Mouse (Mus musculus): ENCODE data around the gene Abca15.
"Not testable (repeated sequence)": the region's sequence is repeated elsewhere in the genome, so short reads cannot be mapped to it uniquely, and the experiment has no call there.

Abca15 gene

DNA sequence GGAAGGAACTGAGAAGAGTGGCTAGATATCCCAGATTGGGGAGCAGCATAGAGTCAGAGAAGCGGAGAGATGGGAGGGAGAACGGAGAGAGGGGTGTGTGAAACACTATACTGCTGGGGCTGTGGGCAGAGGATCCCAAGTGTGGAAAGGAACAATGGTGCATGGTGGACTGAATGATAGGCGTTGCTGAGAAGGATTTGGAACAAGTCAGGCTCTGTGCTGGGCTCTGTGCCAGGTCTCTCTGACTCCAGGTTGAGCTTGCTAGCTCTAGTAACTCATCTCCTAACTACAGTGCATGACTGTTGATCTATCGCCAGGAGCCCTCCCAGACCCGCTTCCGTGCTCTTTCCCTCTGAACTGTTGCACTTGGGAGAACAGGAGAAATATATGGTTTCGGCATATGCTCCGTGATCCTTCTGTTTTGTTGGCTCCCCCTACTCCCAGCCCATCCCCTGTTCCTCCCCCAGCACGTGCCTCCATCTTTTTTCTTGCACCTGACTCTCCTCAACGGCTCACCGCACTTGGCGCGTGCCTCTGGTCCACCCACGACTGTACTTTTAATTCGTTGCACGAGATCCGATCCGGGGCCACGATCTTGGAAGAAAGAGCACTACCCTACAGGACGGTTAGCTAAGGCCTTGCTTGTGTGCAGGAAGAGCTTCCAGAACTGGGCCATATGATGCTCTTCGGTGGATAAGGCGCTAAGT is at the start of gene Abca15:
Gene Abca15, plus strand, starts transcription at position 584 of the 707 bp plus-strand sequence.
- no peak for DNase-seq (ENCODE audit: low spot score)

DNA sequence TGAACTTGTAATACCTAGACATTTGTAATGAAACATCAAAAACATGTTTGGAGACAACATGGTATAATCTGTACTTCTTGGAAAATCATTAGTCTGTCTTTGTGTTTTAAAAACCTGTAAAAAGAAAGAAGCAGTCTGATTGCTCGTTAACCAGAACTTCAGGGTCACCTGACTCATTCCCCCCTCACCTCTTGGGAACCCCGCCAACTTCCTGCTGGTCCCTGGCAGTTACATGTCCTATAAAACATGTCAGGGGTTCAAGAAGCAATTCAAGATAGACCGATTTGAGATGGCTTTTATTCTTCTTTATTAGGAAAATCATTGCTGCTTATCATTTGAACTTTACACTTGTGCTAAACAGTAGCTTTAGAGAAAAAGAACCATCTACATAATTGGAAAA is 43.2 kb upstream of the Abca15 start:
- no peak for DNase-seq (ENCODE audit: low spot score)

DNA sequence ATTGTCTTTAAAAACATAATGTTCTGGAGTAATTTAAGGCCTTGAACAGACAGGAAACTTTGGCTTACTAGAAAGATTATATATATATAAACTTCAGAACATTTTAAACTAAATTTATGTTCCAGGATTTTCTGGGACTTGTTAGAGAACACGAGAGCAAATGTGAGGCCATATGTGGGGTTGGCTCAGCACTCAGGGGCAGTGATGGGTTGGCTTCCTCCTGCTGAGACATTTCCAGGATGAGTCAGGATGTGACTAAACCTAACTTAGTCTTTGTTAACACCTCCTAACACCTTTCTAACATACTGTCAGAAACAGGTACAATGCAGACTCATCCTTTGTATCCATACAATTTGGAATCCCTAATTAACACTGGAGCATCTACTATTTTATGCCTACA is 12.4 kb upstream of the Abca15 start:
- no peak for DNase-seq (ENCODE audit: low spot score)

DNA sequence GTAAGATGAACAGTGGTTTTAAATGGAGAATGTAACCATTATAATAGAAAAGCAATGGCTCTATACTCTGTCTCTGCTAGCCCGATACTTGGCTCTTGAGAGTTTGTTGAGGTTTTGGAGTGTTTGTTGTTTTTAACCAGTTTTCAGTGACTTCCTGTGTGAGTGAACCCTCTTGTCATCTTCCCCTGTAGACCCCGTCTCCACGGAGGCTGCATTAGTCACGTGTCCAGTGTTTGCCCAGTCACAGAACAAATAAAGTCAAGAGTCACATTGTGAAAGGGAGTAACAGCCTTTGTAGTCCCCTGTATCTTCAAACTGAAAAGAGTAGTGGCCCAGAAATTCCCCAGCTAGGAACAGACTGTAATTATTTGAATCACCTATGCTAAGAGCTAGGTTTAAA is 5.5 kb upstream of the Abca15 start:
- peak; percentile 43 for DNase-seq (ENCODE audit: low spot score)

DNA sequence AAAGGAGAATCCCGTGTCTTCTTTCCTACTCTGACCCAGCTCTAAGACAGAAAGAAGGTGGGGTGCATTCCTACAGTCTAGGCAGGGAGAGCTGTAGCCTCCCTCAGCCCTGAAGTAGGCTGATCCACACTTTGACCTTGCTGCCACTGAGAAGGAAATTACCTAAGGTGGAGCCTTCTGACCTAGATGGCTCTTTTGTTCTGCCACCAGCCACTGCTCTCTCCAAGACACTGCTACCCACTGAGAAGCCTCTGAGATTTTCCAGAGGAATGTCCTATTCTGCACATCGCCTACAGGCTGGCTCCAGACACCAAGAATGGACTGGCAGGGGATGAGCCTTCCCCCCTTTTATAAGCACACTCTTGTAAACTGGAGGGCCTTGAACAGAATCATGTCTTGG is 2.6 kb upstream of the Abca15 start:
- DNase-seq (ENCODE audit: low spot score): not testable (repeated sequence)

DNA sequence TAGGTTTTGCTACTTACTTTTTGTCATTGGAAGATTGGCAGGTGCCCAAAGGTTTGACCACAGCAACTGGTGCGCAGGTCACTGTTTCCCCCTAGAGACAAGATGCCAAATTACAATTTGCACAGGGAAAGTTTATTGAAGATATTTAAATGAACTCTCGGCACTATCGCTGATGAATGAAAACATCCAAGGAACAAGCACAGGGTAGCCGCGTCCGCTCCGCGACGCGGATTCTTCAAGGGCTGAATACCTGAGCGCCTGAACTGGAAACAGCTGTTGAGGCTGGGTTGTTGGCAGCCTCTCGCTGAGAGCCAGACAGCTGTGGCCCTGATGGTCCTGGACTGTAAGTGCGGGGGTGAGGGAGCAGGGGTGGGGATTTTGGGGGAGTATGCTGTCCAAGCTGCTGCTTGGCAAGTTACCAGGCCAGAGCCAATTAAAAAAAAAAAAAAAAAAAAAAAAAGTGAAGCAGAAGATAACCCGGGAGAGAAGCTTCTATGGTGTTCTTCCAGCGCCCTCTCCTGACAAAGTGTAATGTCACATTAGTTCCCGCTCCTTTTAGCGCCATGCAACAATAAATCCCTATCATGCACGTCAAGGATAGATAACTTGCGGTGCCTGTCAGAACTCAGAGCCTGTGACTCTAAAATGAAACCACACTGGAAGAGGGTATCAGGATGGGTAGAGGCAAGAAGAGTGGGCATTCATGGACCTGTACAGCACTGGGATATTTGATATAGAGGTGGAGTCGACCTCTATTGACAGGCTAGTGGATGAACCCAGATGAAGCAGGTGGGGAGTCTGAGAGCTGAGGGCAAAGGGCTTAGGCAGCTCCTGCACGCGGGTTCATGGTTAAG is 1.0 kb upstream of the Abca15 start:
- DNase-seq (ENCODE audit: low spot score): peak; percentile 39

DNA sequence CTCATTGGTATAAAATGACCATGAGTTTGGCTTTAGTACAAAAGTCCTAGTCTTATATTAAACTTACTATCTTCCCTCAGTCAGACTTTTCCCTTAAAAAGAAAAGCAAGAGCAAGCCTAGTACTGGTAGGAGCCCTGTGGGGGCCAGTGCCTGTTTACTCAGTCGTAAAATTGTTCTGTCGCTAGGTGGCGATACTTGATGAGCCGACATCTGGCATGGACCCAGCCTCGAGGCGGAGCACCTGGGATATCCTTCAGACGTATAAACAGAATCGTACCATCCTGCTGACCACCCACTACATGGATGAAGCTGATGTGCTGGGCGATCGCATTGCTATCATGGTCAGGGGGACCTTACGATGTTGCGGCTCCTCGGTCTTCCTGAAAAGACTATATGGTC is 32.7 kb downstream of the Abca15 start:
- no peak for DNase-seq (ENCODE audit: low spot score)

DNA sequence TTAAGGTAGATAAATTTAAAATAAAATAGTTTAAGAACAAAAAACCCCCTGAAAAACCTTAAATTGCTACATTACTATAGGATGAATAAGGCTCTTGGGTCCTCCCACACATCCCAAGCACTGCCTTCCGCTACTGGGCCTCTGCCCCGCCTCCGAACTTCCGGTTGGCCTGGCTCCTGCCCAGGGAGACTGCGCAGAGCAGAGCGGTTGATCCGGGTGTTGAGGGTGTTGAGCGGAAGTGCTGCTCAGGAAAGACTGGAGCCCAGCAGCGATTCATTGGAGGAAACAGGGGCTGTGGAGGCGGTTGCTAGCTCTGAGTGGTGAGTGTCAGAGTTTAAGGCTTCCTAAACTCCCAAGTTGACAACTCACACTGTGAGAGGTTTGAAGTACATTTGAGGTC is 81.0 kb downstream of the Abca15 start, which contains the start of gene Abca16:
Gene Abca16, plus strand, starts transcription at position 201 of the 400 bp plus-strand sequence.
- DNase-seq (ENCODE audit: low spot score): no peak

DNA sequence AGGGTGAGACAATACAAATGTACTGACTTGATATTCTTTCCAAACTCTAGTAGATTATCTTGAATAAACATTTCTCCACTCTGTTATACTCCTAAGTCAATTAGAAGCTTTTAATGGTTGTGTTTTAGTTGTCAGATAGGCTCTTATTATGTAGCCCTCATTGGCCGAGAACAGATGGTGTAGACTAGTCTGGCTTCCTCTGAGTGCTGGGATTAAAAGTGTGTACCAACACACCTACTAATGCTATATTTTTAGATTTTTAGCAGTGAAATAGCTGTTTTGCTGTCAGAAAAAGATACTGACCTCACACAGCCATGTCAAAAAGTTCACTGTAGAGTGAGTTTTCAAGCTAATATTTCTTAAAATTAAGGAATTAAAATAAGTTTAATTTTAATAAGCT is 83.9 kb downstream of the Abca15 start:
- DNase-seq (ENCODE audit: low spot score): no peak

DNA sequence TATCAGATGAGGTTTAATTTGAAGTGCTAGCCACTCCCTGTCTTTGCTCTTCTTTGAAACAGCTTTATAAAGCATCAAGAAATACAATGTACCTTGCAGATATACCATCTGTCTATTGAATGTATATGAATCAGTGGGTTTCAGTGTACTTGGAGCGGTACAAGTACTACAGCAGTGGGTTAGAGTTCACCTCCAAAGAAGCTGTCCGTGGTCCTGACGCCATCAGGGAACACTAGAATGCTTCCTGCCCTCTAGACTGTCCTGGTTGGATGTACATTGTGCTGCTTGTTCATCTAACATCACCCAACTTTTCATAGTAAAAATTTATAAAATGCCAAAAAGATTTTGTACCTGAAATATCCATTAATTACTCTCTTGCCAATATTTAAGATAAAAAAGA is 98.2 kb downstream of the Abca15 start:
- no peak for DNase-seq (ENCODE audit: low spot score)

DNA sequence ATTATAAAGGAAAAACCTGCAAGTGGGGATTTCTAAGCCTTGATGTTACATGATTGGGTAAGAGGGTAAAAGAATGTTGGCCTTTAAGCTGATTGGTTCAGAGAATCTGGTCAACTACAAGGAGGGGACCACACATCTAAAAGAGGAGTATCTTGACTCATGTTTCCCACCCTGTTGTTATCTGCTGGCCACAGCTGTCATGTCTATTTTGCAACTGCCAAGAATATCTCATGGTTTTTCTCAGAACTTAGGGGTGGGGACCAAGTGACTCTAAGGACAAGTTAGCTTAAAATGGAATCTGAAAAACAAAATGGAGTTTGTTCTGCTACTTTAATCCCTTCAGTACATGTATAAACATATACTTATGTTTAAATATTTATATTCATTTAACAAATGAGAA is 103.0 kb downstream of the Abca15 start:
- no peak for DNase-seq (ENCODE audit: low spot score)

Measured in lung, postnatal 25 days (tissue).